Mouse (Mus musculus): ENCODE data around the gene Zfp831.

Zfp831 gene

DNA sequence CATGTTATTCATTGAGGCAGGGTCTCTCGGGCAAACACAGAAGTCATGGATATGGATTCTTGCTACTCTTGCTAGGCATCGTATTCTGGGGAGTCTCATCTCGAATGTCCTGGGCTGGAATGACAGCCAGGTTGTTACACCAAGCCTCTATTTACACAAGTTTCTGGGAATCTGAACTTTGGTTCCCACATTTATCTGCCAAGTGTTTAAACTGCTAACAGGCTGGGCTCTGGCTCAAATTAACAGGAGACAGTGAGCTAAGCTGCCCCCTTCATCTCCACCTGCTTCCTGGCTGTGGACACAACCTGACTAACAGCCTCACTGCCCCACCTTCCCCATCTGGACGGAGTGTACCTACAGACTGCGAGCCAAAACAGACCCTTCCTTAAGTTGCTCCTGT is 88.6 kb downstream of the Zfp831 start:
- no peak for DNase-seq (ENCODE audit: low read depth, low spot score)

- no peak for DNase-seq (ENCODE audit: low read depth, low spot score)
Observed at GRCm38 (mm10) chr2:174735270-174735669, 91.9 kb downstream of the Zfp831 start.

DNA sequence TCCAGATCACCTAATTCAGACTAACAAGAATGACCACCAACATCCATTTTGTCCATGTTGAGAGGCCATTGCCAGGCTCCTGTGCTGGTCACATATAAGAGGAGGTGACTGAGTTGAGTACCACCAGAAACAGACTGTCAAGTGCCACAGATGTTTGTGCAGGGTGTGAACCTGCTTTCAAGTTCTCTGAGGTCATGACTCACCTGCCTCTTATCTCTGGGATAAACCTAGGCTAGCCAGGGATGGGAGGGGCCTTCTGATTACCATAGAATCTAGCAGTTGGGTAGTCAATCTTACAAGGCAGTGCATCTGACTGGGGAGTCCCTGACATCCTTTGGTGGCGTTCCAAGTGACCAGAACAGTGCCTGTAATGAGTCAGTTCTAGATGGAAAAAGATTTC is 103.8 kb downstream of the Zfp831 start:
- no peak for DNase-seq (ENCODE audit: low read depth, low spot score)

- no peak for DNase-seq (ENCODE audit: low read depth, low spot score)
Observed at GRCm38 (mm10) chr2:174748381-174748780, 105.0 kb downstream of the Zfp831 start.

DNA sequence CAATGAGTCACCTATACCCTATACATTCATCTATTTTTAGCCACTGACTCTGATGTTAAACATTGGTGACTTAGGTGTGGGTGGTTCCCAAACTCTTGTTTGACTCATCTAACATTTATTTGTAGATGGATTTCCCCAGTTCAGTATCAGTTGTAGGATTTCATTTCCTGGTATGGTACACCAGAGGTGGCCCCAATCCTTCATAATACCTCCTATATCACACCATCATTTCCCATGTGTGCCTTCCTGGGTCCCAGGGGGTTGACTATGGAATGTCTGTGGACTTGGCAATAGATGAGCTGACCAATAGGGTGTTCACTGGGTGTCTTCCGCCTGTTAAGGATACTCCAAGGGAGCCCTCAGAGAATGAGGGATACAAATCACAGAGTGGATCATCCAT is 109.9 kb downstream of the Zfp831 start:
- no peak for DNase-seq (ENCODE audit: low read depth, low spot score)

GRCm38 (mm10) chr2:174754231-174754630 is 110.9 kb downstream of the Zfp831 start:
- no peak for DNase-seq (ENCODE audit: low read depth, low spot score)

DNA sequence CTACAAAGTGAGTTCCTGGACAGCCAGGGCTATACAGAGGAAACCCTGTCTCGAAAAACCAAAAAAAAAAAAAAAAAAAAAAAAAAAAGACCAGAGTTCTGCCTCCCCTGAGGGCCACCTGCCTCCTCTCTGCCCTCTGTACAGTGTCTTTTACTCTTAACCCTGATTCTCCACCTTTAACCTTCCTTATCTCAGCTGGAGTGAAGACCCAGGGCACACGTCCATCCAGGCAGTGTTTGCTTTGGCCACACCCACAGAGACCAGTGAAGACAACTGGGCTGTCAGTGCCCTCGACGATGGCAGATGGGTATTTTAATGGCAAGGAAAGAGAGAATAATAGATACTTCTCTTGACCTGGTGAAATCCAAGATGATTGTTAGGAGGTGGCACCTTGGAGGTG is 115.9 kb downstream of the Zfp831 start:
- DNase-seq (ENCODE audit: low read depth, low spot score), result no peak
